Mouse (Mus musculus) gastrocnemius, postnatal 14 days (tissue): ENCODE results near the gene Usp21. TPM values are rescaled to one million over a fixed set of nuclear protein-coding genes. Genes with fewer than 3 reads are reported as not detected.

Experiments
- DNase-seq: peaks from one replicate; pipeline ENCODE4 v3.0.0; 2021; ENCODE audit warnings: mixed read lengths
- intact Hi-C: fragments of 180-260 bp; cut with DNase I; formaldehyde crosslinking; loops from one replicate; pipeline ENCODE4 v1.15.1; 2025; ENCODE audit warnings: low total_unique reads
- total RNA-seq, 2 experiments: library from RNA; stranded (reverse); gene quantifications; 2 replicates each; pipeline ENCODE4 v1.2.3; 2021

The Usp21 gene
- total RNA-seq, 2 experiments from 2014 or later, result 13.1 to 13.7 TPM

- DNase-seq, result no peak
- intact Hi-C loops, result no loop called here
Observed at GRCm38 (mm10) chr1:171271196-171271595, 16.6 kb downstream of the Usp21 start.

GRCm38 (mm10) chr1:171270573-171270900 is 17.3 kb downstream of the Usp21 start:
- intact Hi-C loops, result no loop called here
- DNase-seq, result no peak

- intact Hi-C loops, result no loop called here
- peak; percentile 95 for DNase-seq
Observed at GRCm38 (mm10) chr1:171269848-171270572, 17.8 kb downstream of the Usp21 start, which contains the start of gene B4galt3. Gene B4galt3 (plus strand): TSS chr1:171270328.

GRCm38 (mm10) chr1:171268341-171268740 is 19.4 kb downstream of the Usp21 start:
- DNase-seq, result no peak
- intact Hi-C loops, result no loop called here

- intact Hi-C loops, result no loop called here
- no peak for DNase-seq
Observed at GRCm38 (mm10) chr1:171265971-171266744, 21.6 kb downstream of the Usp21 start.

- DNase-seq, result no peak
- intact Hi-C loops, result no loop called here
Observed at GRCm38 (mm10) chr1:171263666-171264461, 23.9 kb downstream of the Usp21 start.

GRCm38 (mm10) chr1:171263185-171263611 is 24.6 kb downstream of the Usp21 start:
- intact Hi-C loops, result no loop called here
- no peak for DNase-seq

GRCm38 (mm10) chr1:171262594-171263130 is 25.1 kb downstream of the Usp21 start:
- DNase-seq, result peak; percentile 71
- intact Hi-C loops, result no loop called here

- intact Hi-C loops, result no loop called here
Observed at GRCm38 (mm10) chr1:171260316-171260715, 27.5 kb downstream of the Usp21 start.

GRCm38 (mm10) chr1:171258921-171259320 is 28.9 kb downstream of the Usp21 start:
- no peak for DNase-seq
- intact Hi-C loops, result loop anchor here (2.0 to 5.0 kb wide), 2 partner anchors 36 to 142 kb away; partner anchors contain the start of gene Tomm40l

More at GRCm38 (mm10) chr1:171260316-171260715, 27.5 kb downstream of the Usp21 start:
- DNase-seq, result no peak

GRCm38 (mm10) chr1:171257781-171258180 is 30.0 kb downstream of the Usp21 start:
- intact Hi-C loops, result loop anchor here (2.0 to 5.0 kb wide), 2 partner anchors 35 to 140 kb away; partner anchors contain the start of gene Tomm40l
- DNase-seq, result no peak

- peak; percentile 55 for DNase-seq
- intact Hi-C loops, result loop anchor here (5.0 kb wide), 1 partner anchor 140 kb away; no protein-coding TSS in a partner anchor
Observed at GRCm38 (mm10) chr1:171256937-171257548, 30.7 kb downstream of the Usp21 start.

- no peak for DNase-seq
- intact Hi-C loops, result loop anchor here (5.0 kb wide), 1 partner anchor 139 kb away; no protein-coding TSS in a partner anchor
Observed at GRCm38 (mm10) chr1:171256095-171256818, 31.5 kb downstream of the Usp21 start.

- intact Hi-C loops, result no loop called here
- no peak for DNase-seq
Observed at GRCm38 (mm10) chr1:171252415-171252814, 35.4 kb downstream of the Usp21 start.

GRCm38 (mm10) chr1:171251594-171252324 is 36.0 kb downstream of the Usp21 start:
- intact Hi-C loops, result no loop called here
- DNase-seq, result peak; percentile 77

GRCm38 (mm10) chr1:171250680-171251593 is 36.9 kb downstream of the Usp21 start, which contains the start of gene Ndufs2:
Gene Ndufs2 (minus strand): TSS chr1:171251388.
- intact Hi-C loops, result no loop called here
- DNase-seq, result peak; percentile 52
